Mouse (Mus musculus): Measurements from ENCODE around the gene Cep170b. TPM values are rescaled to one million over a fixed set of nuclear protein-coding genes. Genes with fewer than 3 reads are reported as not detected.
A peak's percentile ranks its signal among the peaks of the same experiment; 100 is the strongest.

Cep170b gene
- polyA plus RNA-seq, 1 experiment, result 129 TPM

DNA sequence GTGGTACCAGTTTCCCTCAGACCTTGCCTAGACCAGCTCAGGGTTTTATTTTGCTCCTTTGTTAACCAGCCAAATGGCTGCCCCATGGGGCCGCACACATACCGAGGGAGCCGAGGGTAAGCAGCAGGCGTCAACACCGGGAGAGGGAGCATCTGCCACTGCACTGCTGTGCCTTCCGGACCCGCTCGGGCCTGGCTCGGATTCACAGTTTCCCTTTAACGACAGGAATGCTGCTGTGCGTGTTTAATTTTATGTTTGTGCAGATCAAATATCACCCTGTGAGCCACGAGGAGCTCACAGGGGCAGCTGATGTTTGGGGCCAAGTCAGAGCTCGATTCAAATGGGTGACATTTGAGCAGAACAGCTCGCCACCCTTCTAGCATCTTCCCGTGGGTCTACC is 19.7 kb upstream of the Cep170b start:
- no peak for TF ChIP-seq POLR2A (IDR thresholded peaks at IDR 0.05; ENCODE audit: extremely low read depth, insufficient read depth, low read length)
- no peak for TF ChIP-seq CTCF (IDR thresholded peaks at IDR 0.05; ENCODE audit: extremely low read depth, insufficient read depth, low read length)
- no peak overlapping the region for H3K27ac ChIP-seq (ENCODE audit: insufficient read depth, low read length)
- H3K4me1 ChIP-seq (ENCODE audit: control insufficient read depth, insufficient read depth, low read length), result no peaks in the 10 kb centered on the region
- H3K4me3 ChIP-seq (ENCODE audit: insufficient read depth, low read length), result no peak overlapping the region

DNA sequence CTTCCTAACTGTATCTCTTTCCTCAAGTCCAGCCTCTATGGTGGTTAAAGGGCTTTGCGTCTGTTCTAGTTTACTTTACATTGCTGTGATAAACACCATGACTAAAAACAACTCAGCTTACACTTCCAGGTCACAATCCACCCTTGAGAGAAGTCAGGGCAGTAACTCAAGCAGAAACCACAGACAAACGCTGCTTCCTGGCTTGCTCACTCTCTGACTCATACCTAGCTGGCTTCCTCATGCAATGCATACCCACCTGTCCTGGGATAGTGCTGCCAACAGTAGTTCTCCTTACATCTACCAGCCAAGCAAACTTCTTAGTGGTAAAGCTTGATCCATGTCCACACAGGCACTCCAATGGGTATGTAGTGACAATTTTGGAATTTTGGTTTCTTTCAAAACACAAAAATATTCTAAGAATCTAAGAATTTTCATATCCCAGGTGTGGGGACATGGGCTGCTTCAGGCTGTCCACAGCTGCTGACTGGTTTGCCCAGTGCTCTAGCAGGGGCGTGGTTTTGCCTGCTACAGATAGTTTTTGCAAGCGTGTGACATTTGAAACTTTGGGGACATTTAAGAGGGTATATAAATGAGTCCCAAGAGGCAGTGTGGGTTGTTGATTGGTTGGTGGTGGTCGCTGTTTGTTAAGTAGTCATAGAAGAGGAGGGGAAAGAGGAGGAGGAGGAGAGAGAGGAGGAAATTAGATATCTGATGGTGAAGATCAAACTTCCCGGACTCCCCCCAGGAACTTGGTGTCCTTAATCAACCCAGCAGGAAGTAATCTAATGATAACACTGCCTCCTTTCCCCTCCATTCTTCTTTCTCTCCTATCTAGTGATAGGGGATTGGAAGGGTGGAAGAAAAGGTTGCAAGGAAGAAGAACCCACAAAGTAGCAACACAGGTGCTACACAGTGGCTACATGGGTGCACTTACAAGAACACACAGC is 17.6 kb upstream of the Cep170b start:
- TF ChIP-seq POLR2A (IDR thresholded peaks at IDR 0.05; ENCODE audit: extremely low read depth, insufficient read depth, low read length) (no peak), CTCF (IDR thresholded peaks at IDR 0.05; ENCODE audit: extremely low read depth, insufficient read depth, low read length) (no peak)
- Histone ChIP-seq H3K4me1 (ENCODE audit: control insufficient read depth, insufficient read depth, low read length) (no peaks in the 10 kb centered on the region), H3K27ac (ENCODE audit: insufficient read depth, low read length) (no peak overlapping the region)

DNA sequence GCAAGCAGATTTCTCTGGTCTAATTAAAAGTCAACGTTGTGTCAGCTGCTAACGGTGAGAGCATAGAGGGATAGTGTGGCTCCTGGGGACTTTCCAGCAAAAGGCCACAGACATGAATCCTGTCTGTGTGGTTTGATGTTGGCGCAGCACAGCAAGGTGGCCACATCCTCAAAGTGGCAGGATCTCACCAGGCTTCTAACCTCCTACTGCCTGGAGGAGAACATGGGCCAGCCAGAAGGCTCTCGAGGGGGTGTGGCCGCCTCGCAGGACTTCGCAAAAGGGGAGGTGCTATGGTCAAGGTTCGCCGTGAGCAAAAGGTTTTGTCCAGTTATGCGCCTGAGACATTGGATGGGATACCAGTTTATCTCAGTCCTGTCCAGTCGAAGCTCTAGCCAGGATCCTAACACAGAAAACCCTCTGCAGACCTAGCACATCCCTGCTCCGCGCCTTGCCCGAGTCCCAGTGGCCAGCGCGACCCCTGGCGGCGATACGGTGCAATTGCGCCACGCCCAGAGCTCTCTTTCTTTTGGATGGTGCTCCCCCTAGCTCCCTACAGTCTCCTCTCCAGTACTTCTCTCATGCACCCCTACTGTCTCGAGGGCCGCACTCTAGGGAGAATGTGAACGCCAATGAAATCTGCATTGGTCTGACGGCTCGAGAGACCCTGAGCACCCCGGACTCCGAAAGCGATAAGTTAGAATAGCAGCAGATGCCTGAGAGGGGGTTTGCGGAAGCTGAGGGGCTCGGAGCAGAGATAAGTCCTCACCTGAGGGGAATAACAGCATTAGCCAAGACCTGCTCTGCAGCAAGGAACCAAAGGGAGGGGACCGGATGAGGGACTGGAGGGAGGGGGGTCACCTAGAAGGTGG is 13.3 kb upstream of the Cep170b start:
- TF ChIP-seq CTCF (IDR thresholded peaks at IDR 0.05; ENCODE audit: extremely low read depth, insufficient read depth, low read length), result peak; percentile 96
- TF ChIP-seq POLR2A (IDR thresholded peaks at IDR 0.05; ENCODE audit: extremely low read depth, insufficient read depth, low read length), result no peak
- no peak overlapping the region for H3K27ac ChIP-seq (ENCODE audit: insufficient read depth, low read length)
- no peaks in the 10 kb centered on the region for H3K4me1 ChIP-seq (ENCODE audit: control insufficient read depth, insufficient read depth, low read length)
- no peak overlapping the region for H3K4me3 ChIP-seq (ENCODE audit: insufficient read depth, low read length)

More for the DNA sequence above, 17.6 kb upstream of the Cep170b start:
- no peak overlapping the region for H3K4me3 ChIP-seq (ENCODE audit: insufficient read depth, low read length)

DNA sequence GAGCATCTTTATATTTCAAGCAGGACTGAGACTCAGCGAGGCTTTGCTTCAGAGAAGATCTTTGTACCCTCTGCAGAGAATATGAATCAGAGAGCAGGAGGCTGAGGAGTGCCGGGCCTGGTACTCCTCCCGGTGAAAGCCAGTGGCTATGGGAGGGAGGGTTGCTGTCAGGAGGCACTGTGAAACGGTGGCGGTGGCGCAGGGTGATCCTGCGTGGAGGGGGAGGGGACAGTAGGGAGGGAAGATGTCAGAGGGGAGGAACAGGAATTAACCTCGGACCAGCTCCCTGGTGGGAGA is 12.7 kb upstream of the Cep170b start:
- Histone ChIP-seq H3K4me3 (ENCODE audit: insufficient read depth, low read length) (no peak overlapping the region), H3K4me1 (ENCODE audit: control insufficient read depth, insufficient read depth, low read length) (no peaks in the 10 kb centered on the region), H3K27ac (ENCODE audit: insufficient read depth, low read length) (no peak overlapping the region)
- no peak for TF ChIP-seq CTCF (IDR thresholded peaks at IDR 0.05; ENCODE audit: extremely low read depth, insufficient read depth, low read length)

DNA sequence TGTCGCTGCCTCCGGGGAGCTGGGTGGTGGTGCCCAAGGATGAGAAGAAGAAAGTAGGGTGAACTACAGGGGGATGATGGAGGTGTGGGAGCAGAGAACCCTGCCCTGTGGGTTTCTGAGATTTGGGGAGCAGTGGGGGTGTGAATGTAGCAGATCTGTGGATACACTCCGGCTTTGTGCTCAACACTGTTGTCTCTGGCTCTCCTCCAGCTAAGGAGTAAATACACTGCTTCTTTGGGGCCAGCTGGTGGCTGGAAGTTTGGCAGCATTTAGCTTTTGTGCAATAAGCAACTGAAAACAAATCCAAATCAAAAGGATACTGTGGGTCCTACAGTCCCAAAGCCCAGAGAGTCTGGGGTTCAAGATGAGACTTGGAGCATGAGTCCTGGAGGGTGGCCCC is 6.3 kb upstream of the Cep170b start:
- Histone ChIP-seq H3K4me1 (ENCODE audit: control insufficient read depth, insufficient read depth, low read length) (no peaks in the 10 kb centered on the region), H3K27ac (ENCODE audit: insufficient read depth, low read length) (no peak overlapping the region), H3K4me3 (ENCODE audit: insufficient read depth, low read length) (no peak overlapping the region)
- TF ChIP-seq POLR2A (IDR thresholded peaks at IDR 0.05; ENCODE audit: extremely low read depth, insufficient read depth, low read length), result no peak
- no peak for TF ChIP-seq CTCF (IDR thresholded peaks at IDR 0.05; ENCODE audit: extremely low read depth, insufficient read depth, low read length)

DNA sequence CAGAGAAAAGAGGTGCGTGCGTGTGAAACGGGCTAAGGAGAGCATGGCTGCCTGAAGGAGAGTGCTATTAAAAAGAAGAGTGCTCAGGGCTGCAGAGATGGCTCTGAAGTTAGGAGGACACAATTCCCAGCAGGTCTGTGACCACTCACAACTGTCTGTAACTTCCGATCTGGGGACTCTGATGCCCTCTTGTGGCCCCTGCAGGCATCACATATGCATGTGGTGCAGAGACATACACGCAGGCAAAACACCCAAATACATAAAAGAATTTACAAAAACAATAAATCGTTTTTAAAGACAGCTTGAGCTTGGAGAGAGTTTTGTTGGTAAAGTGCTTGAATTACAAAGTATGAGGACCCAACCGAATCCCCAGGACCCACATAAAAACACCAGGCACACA is 3.1 kb upstream of the Cep170b start:
- Histone ChIP-seq H3K4me1 (ENCODE audit: control insufficient read depth, insufficient read depth, low read length) (no peaks in the 10 kb centered on the region), H3K27ac (ENCODE audit: insufficient read depth, low read length) (no peak overlapping the region), H3K4me3 (ENCODE audit: insufficient read depth, low read length) (no peak overlapping the region)
- TF ChIP-seq CTCF (IDR thresholded peaks at IDR 0.05; ENCODE audit: extremely low read depth, insufficient read depth, low read length) (peak; percentile 51), POLR2A (IDR thresholded peaks at IDR 0.05; ENCODE audit: extremely low read depth, insufficient read depth, low read length) (no peak)

DNA sequence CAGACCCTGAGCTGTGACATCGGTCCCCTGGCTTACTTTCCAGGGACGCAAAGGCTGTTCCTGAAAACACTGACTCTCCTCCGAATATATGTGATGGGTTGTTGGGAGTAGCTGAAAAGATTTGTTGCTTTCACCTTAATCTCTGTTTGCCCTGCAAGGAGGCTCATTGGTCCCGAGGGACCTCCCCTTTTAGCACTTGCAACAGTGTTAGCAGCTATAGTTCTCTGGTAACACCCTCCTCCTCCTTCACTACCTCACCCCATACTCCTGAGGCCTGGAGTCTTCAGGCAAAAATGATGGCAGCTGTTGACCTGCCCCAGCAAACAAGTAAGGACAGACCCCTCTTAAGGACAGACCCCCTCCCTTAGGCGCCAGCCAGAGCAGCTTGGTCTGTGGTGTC is 1.3 kb upstream of the Cep170b start:
- H3K4me1 ChIP-seq (ENCODE audit: control insufficient read depth, insufficient read depth, low read length), result no peaks in the 10 kb centered on the region
- no peak for TF ChIP-seq POLR2A (IDR thresholded peaks at IDR 0.05; ENCODE audit: extremely low read depth, insufficient read depth, low read length)
- H3K4me3 ChIP-seq (ENCODE audit: insufficient read depth, low read length), result no peak overlapping the region
- H3K27ac ChIP-seq (ENCODE audit: insufficient read depth, low read length), result no peak overlapping the region

DNA sequence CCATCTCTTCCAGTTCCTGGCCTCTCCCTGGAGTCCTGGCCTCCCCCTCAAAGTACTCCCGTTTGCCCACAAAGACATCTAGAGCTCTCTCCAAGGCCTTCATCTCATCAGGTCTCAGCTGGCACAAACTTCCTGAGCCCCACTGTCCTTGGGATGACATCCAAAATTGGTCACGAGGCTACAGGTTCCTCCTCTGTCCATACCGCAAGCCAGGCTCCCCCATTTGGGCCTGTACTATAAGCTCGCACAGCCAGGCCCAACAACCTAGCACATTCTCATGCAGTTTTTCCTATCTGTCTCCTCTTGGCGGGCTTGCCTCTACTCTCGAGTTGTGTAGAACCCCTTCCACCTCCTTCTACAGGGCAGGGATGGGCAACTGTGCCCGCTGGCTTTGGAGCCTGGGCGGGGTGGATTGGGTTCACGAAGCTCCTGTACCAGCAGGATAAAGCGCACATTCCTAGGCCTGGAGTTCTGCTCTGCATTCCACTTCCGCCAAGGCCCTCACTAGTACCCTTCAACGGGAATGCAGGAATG is 702 bp downstream of the Cep170b start:
- TF ChIP-seq CTCF (IDR thresholded peaks at IDR 0.05; ENCODE audit: extremely low read depth, insufficient read depth, low read length) (no peak), POLR2A (IDR thresholded peaks at IDR 0.05; ENCODE audit: extremely low read depth, insufficient read depth, low read length) (no peak)

DNA sequence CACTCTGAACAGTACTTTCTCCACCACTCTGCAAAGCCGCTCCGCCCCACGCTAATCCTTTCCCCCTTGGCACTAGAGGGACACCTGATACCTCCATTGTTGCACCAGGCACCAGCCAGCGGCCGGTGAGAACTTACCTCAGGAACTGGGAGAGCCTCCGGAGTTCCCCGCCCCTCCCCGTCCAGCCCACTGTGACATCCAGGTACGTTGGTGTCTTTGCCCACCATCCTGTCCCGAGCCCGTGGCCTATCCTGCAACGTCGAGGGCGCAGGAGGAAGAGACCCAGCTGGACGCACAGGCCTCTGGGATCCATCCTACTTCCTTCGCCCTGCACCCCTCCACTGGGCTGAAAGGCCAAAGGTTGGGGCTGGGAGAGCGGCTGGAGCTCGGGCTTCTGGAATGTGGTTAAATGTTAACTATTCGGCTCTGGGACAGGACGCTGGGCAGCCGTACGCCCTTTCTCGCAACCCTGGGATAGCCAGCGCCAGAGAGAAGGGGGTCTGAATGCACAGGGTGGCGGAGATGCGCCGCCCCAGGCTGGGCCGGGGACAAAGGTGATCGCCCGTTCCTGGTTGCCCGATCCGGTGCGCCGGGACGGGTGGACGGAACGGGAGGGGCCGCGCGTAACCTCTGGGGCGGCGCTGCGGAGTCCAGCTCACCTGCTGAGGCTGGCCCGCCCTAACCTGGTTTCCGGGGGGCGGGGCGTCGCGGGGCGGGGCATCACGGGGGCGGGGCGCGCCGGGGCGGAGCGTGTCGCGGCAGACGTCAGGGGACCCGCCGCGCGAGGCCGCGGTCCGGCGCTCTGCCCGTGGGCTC is 1.4 kb downstream of the Cep170b start:
- Histone ChIP-seq H3K4me1 (ENCODE audit: control insufficient read depth, insufficient read depth, low read length) (no peaks in the 10 kb centered on the region), H3K27ac (ENCODE audit: insufficient read depth, low read length) (no peak overlapping the region), H3K4me3 (ENCODE audit: insufficient read depth, low read length) (peak overlapping the region; percentile 63)
- TF ChIP-seq CTCF (IDR thresholded peaks at IDR 0.05; ENCODE audit: extremely low read depth, insufficient read depth, low read length) (no peak), POLR2A (IDR thresholded peaks at IDR 0.05; ENCODE audit: extremely low read depth, insufficient read depth, low read length) (0 out of 2 replicates have a peak, but pooled peaks have one; percentile 26)

More for the DNA sequence above, 702 bp downstream of the Cep170b start:
- Histone ChIP-seq H3K4me1 (ENCODE audit: control insufficient read depth, insufficient read depth, low read length) (no peaks in the 10 kb centered on the region), H3K27ac (ENCODE audit: insufficient read depth, low read length) (no peak overlapping the region), H3K4me3 (ENCODE audit: insufficient read depth, low read length) (peak overlapping the region; percentile 63; the same call in 1 of the 2 replicates)
